32 mouse cellular contexts compared by ENCODE assay signal in genomic region chr1:138356407-138356806, GRCm38 (mm10).
DNase-seq lines count a peak whose midpoint lies in the region; ATAC-seq and TF ChIP-seq lines count a peak whose summit lies in the region.
"Had no signal": no experiment of that assay in that cellular context is flagged by ENCODE, and none has a peak within 500 bp of the region (broad histone marks: within the 10 kb centered on the region; RNA-seq: fewer than 3 reads in every experiment).

No protein-coding gene starts in this region.

- no peak for TF ChIP-seq CTCF in C2C12 (IDR thresholded peaks at IDR 0.05; ENCODE audit: control insufficient read depth, insufficient read depth, insufficient read length)
- no peak for TF ChIP-seq CTCF in stomach, postnatal 0 days (IDR thresholded peaks at IDR 0.05; ENCODE audit: low read depth)
- TF ChIP-seq CTCF in forebrain, postnatal 0 days (IDR thresholded peaks at IDR 0.05; ENCODE audit: low read depth): no peak

- 50% methylated on average over 1 of the region's 1 CpGs for WGBS in stomach, postnatal 0 days
- 63% methylated on average over 1 of the region's 1 CpGs for WGBS in forebrain, postnatal 0 days
- WGBS in kidney, embryonic 14.5 days: 62% methylated on average over 1 of the region's 1 CpGs

- no peak overlapping the region for H3K4me3 ChIP-seq in C2C12 (ENCODE audit: insufficient read depth, poor library complexity, severe bottlenecking)
- no peak overlapping the region for H3K4me3 ChIP-seq in stomach, postnatal 0 days (ENCODE audit: low read depth, low read length)
- H3K4me3 ChIP-seq in forebrain, postnatal 0 days (ENCODE audit: low read depth, low read length): no peak overlapping the region
- no peak overlapping the region for H3K4me3 ChIP-seq in kidney, embryonic 14.5 days (ENCODE audit: low read length)
- H3K4me3 ChIP-seq: embryonic facial prominence, embryonic 12.5 days; embryonic facial prominence, embryonic 15.5 days; erythroblast, embryonic 14.5 days; forebrain, embryonic 12.5 days; forebrain, embryonic 15.5 days; heart, adult 2 months; heart, embryonic 10.5 days; heart, embryonic 13.5 days had no signal

- no peak overlapping the region for H3K9ac ChIP-seq in stomach, postnatal 0 days (ENCODE audit: low read length)
- no peak overlapping the region for H3K9ac ChIP-seq in forebrain, postnatal 0 days
- H3K9ac ChIP-seq in kidney, embryonic 14.5 days (ENCODE audit: low read depth, low read length): no peak overlapping the region
- H3K9ac ChIP-seq: embryonic facial prominence, embryonic 12.5 days; embryonic facial prominence, embryonic 15.5 days; forebrain, embryonic 12.5 days; forebrain, embryonic 15.5 days; heart, embryonic 13.5 days; hindbrain, embryonic 14.5 days had no signal

- no peak for TF ChIP-seq EP300 in stomach, postnatal 0 days (optimal IDR thresholded peaks at IDR 0.05)

- no peaks in the 10 kb centered on the region for H3K79me2 ChIP-seq in C2C12 (ENCODE audit: control insufficient read depth, insufficient read depth)

- H3K9me3 ChIP-seq in stomach, postnatal 0 days (ENCODE audit: control insufficient read depth, low read length): no peaks in the 10 kb centered on the region
- no peaks in the 10 kb centered on the region for H3K9me3 ChIP-seq in forebrain, postnatal 0 days (ENCODE audit: low read length)
- no peaks in the 10 kb centered on the region for H3K9me3 ChIP-seq in kidney, embryonic 14.5 days (ENCODE audit: control insufficient read depth, low read length)
- H3K9me3 ChIP-seq: embryonic facial prominence, embryonic 15.5 days; forebrain, embryonic 12.5 days; forebrain, embryonic 15.5 days; heart, embryonic 10.5 days; heart, embryonic 13.5 days had no signal

- no peaks in the 10 kb centered on the region for H3K27me3 ChIP-seq in C2C12 (ENCODE audit: control insufficient read depth, insufficient read depth, insufficient read length)
- no peaks in the 10 kb centered on the region for H3K27me3 ChIP-seq in stomach, postnatal 0 days (ENCODE audit: control insufficient read depth, insufficient read depth, low read length)
- no peaks in the 10 kb centered on the region for H3K27me3 ChIP-seq in forebrain, postnatal 0 days (ENCODE audit: insufficient read depth, low read length)
- no peaks in the 10 kb centered on the region for H3K27me3 ChIP-seq in kidney, embryonic 14.5 days (ENCODE audit: control insufficient read depth, insufficient read depth, low read length)
- H3K27me3 ChIP-seq: CH12.LX; embryonic facial prominence, embryonic 12.5 days; embryonic facial prominence, embryonic 15.5 days; forebrain, embryonic 12.5 days; forebrain, embryonic 15.5 days; heart, embryonic 13.5 days had no signal

- DNase-seq in adrenal gland, adult 2 months: peak; percentile 29
- DNase-seq in adrenal gland, postnatal 4 days (ENCODE audit: low spot score in 2 of 2): no peak
- peak; percentile 70 for DNase-seq in 3T3-L1 (ENCODE audit: low read depth, low spot score)
- no peak for DNase-seq in stomach, postnatal 0 days (ENCODE audit: low spot score)
- DNase-seq in forebrain, postnatal 0 days: no peak
- DNase-seq: adrenal gland, postnatal 10 days; cerebellum, adult 11 months; cerebellum, adult 2 months; cerebellum, adult 9-11 months; cerebellum, postnatal 25 days; gastrocnemius, postnatal 10 days; gastrocnemius, postnatal 36 days; heart, adult 2 months; heart, postnatal 14 days; heart, postnatal 4 days; kidney, adult 18-20 months had no signal

- no peaks in the 10 kb centered on the region for H3K79me3 ChIP-seq in C2C12 (ENCODE audit: low read depth)

- no peak overlapping the region for H3K4me2 ChIP-seq in stomach, postnatal 0 days (replicated peaks; ENCODE audit: low read depth)
- H3K4me2 ChIP-seq in forebrain, postnatal 0 days (ENCODE audit: low read depth): no peak overlapping the region
- no peak overlapping the region for H3K4me2 ChIP-seq in kidney, embryonic 14.5 days (replicated peaks; ENCODE audit: low read depth, low read length)
- H3K4me2 ChIP-seq: embryonic facial prominence, embryonic 12.5 days; embryonic facial prominence, embryonic 15.5 days; forebrain, embryonic 12.5 days; forebrain, embryonic 15.5 days; heart, embryonic 13.5 days; hindbrain, embryonic 14.5 days had no signal

- peak; percentile 60; the same call in 1 of the 2 replicates for ATAC-seq in stomach, postnatal 0 days (ENCODE audit: low FRiP score, low TSS enrichment)
- ATAC-seq in forebrain, postnatal 0 days: no peak
- no peak for ATAC-seq in kidney, embryonic 14.5 days (ENCODE audit: low FRiP score, low TSS enrichment)
- ATAC-seq: activated CD4-positive, CD25-positive, alpha-beta regulatory T cell, adult 4 months; forebrain, embryonic 15.5 days; hindbrain, postnatal 0 days; inflammation-experienced regulatory T-cells, adult 6 months; intestine, embryonic 16.5 days had no signal

- no peak overlapping the region for H3ac ChIP-seq in C2C12 (ENCODE audit: control insufficient read depth, insufficient read length, low read depth)

- H3K36me3 ChIP-seq in C2C12 (ENCODE audit: control insufficient read depth, insufficient read depth): no peaks in the 10 kb centered on the region
- no peaks in the 10 kb centered on the region for H3K36me3 ChIP-seq in stomach, postnatal 0 days (ENCODE audit: control insufficient read depth, insufficient read depth, low read length)
- H3K36me3 ChIP-seq in forebrain, postnatal 0 days (ENCODE audit: insufficient read depth): no peaks in the 10 kb centered on the region
- no peaks in the 10 kb centered on the region for H3K36me3 ChIP-seq in kidney, embryonic 14.5 days (ENCODE audit: control insufficient read depth, insufficient read depth, low read length)
- H3K36me3 ChIP-seq: embryonic facial prominence, embryonic 12.5 days; embryonic facial prominence, embryonic 15.5 days; forebrain, embryonic 12.5 days; forebrain, embryonic 15.5 days; G1E; heart, embryonic 10.5 days; heart, embryonic 13.5 days had no signal

- no peak overlapping the region for H3K27ac ChIP-seq in stomach, postnatal 0 days (replicated peaks)
- H3K27ac ChIP-seq in forebrain, postnatal 0 days (ENCODE audit: low read depth, low read length): no peak overlapping the region
- H3K27ac ChIP-seq in kidney, embryonic 14.5 days (ENCODE audit: low read depth, low read length): no peak overlapping the region
- H3K27ac ChIP-seq: embryonic facial prominence, embryonic 12.5 days; embryonic facial prominence, embryonic 15.5 days; forebrain, embryonic 12.5 days; forebrain, embryonic 15.5 days; heart, adult 2 months; heart, embryonic 10.5 days; heart, embryonic 13.5 days; hindbrain, embryonic 14.5 days; hindbrain, postnatal 0 days had no signal

- H3K4me1 ChIP-seq in stomach, postnatal 0 days (replicated peaks; ENCODE audit: control insufficient read depth, insufficient read depth): no peaks in the 10 kb centered on the region
- no peaks in the 10 kb centered on the region for H3K4me1 ChIP-seq in forebrain, postnatal 0 days (ENCODE audit: insufficient read depth)
- H3K4me1 ChIP-seq in kidney, embryonic 14.5 days (ENCODE audit: control insufficient read depth, insufficient read depth, low read length): no peaks in the 10 kb centered on the region
- H3K4me1 ChIP-seq: embryonic facial prominence, embryonic 12.5 days; embryonic facial prominence, embryonic 15.5 days; forebrain, embryonic 12.5 days; forebrain, embryonic 15.5 days; heart, embryonic 10.5 days; heart, embryonic 13.5 days had no signal

TF ChIP-seq in C2C12, 6 proteins besides CTCF, POLR2A, EP300 and RAD21:
- TF ChIP-seq FOSL1 (IDR thresholded peaks at IDR 0.05; ENCODE audit: insufficient read depth, low read length, poor library complexity, severe bottlenecking): peak; percentile 83
- TF ChIP-seq MYOG (IDR thresholded peaks at IDR 0.05; ENCODE audit: control insufficient read depth, extremely low read depth, insufficient read length): no peak
- no peak for TF ChIP-seq MYOD1 (IDR thresholded peaks at IDR 0.05; ENCODE audit: control insufficient read depth, insufficient read length, low read depth)
- peak; percentile 17 for TF ChIP-seq MAX (IDR thresholded peaks at IDR 0.05)

Comparison
In these comparisons a context has a peak if more than half of its experiments do, and no peak if none do; other contexts are left out.
1. DNase-seq: peak in adrenal gland, adult 2 months (single experiment) and 3T3-L1 (single experiment); none in adrenal gland, postnatal 4 days (0 of 2), stomach, postnatal 0 days (single experiment) and forebrain, postnatal 0 days (single experiment).